Mouse (Mus musculus) bone marrow macrophage, adult 2 months (primary cell): ENCODE results near the gene Ezr.

ENCODE experiments used
- CTCF ChIP-seq: IDR thresholded peaks from 2 replicates; pipeline ENCODE4 v1.5.1; 2012; ENCODE audit warnings: low read depth, mild to moderate bottlenecking, low read length, moderate library complexity
- POLR2A ChIP-seq: IDR thresholded peaks from 2 replicates; pipeline ENCODE4 v1.6.1; 2012; ENCODE audit warnings: mild to moderate bottlenecking, low read depth, low read length, borderline replicate concordance

- TF ChIP-seq POLR2A: no peak
- no peak for TF ChIP-seq CTCF
Observed at GRCm38 (mm10) chr17:6733322-6733875, 49.2 kb downstream of the Ezr start.
